Mouse (Mus musculus) CH12.LX (cell line): ENCODE measurements at regions not wholly inside any gene's neighbourhood (a gene's known extent, or its start where the extent isn't known, plus 50 kb on each side); places are given as distances from the start of the nearest gene placed in this dataset.

Source experiments
- CTCF ChIP-seq, 2 experiments: IDR thresholded peaks in 1 of 2; conservative IDR thresholded peaks in 1 of 2; 2 replicates each; pipeline ENCODE4 v1.5.1; 2011 to 2012; ENCODE audit warnings: low read depth in 2 of 2, low read length in 2 of 2, improper control_type of control experiment in 1 of 2, inconsistent platforms in 1 of 2, mild to moderate bottlenecking in 1 of 2, moderate library complexity in 1 of 2
- ELF1 ChIP-seq: IDR thresholded peaks from 2 replicates; pipeline ENCODE4 v1.6.1; 2014; ENCODE audit warnings: low read depth, mild to moderate bottlenecking, inconsistent platforms, low read length, improper control_type of control experiment
- EP300 ChIP-seq: IDR thresholded peaks from 2 replicates; pipeline ENCODE4 v1.6.1; 2011; ENCODE audit warnings: low read length, improper control_type of control experiment
- MAFK ChIP-seq: IDR thresholded peaks from 2 replicates; pipeline ENCODE4 v1.6.1; 2011; ENCODE audit warnings: low read length, improper control_type of control experiment; ENCODE audit not compliant: insufficient replicate concordance
- MXI1 ChIP-seq: IDR thresholded peaks from 2 replicates; pipeline ENCODE4 v1.6.1; 2011; ENCODE audit warnings: mild to moderate bottlenecking, low read depth, low read length, improper control_type of control experiment
- RAD21 ChIP-seq: IDR thresholded peaks from 2 replicates; pipeline ENCODE4 v1.6.1; 2011; ENCODE audit warnings: low read depth, mild to moderate bottlenecking, low read length, improper control_type of control experiment, moderate library complexity
- ZC3H11A ChIP-seq: IDR thresholded peaks from 2 replicates; pipeline ENCODE4 v1.6.1; 2012; ENCODE audit warnings: low read depth, mild to moderate bottlenecking, inconsistent platforms, low read length, improper control_type of control experiment

DNA sequence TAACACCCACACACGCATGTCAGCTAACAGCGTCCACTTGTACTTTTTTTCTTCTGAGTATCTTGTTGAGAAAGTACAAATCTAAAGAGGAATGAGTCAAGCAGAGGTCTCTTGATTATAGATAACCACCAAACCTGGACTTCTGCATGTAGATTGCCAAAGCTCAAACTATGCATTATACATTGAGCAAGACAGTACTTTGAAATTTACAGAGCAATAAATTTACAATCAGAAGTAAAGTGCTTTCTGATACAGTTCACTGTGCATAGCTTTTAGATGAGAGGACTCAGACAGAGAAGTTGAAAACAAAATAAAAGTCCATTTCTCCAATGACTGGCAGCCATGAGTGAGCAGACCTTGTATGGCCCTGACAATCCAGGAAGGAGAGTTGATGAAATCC, 597.0 kb downstream of the Efnb2 start:
- TF ChIP-seq EP300 = no peak
- TF ChIP-seq RAD21 = no peak
- TF ChIP-seq CTCF (conservative IDR thresholded peaks at IDR 0.05 in 1 of 2, IDR thresholded peaks at IDR 0.05 in 1 of 2; ENCODE audit: low read depth in 2 of 2, low read length in 2 of 2) = no peak
- no peak for TF ChIP-seq MAFK
- no peak for TF ChIP-seq MXI1
- TF ChIP-seq ZC3H11A = no peak
- no peak for TF ChIP-seq ELF1
